In the genomic region with DNA sequence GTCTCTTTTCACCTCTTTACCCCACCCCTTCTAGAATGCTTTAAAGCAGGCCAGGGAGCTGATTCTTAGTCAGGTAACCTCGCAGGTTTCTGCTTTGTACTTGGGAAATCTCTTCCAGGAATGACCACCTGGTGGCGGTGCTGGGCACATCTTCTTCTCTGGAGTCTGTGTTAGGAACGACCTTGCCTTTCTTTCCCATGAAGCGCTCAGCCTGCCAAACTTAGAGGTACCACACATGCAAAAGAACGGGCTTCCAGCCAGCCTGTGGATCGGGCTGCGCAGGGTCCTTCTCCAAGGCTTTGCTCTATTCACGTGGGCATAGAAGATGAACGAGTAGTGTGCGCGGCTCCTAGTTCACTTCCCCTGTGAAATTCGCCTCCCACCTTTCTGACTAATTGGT, we compare ENCODE assay signal across 8 mouse cellular contexts.
DNase-seq lines count a peak whose midpoint lies in the region; TF ChIP-seq lines count a peak whose summit lies in the region.

No protein-coding gene starts in this region.

- TF ChIP-seq POLR2A in ES-Bruce4 (IDR thresholded peaks at IDR 0.05; ENCODE audit: insufficient read depth, low read length): no peak

- H3K9me3 ChIP-seq in ES-Bruce4 (replicated peaks; ENCODE audit: control insufficient read depth, insufficient read depth, low read length, poor library complexity, severe bottlenecking): no peaks in the 10 kb centered on the region

- peak; percentile 51 for TF ChIP-seq CTCF in ES-Bruce4 (IDR thresholded peaks at IDR 0.05; ENCODE audit: low read depth, low read length)

- peak; percentile 31 to 76 for DNase-seq in adrenal gland, adult (ENCODE audit: inconsistent age in 2 of 2, low spot score in 1 of 2)
- peak; percentile 52 for DNase-seq in embryo, embryonic 9.5 days (ENCODE audit: extremely low spot score)
- peak; percentile 38 to 61 for DNase-seq in heart, postnatal 14 days
- DNase-seq in layer of hippocampus, adult 9-10 months (ENCODE audit: low spot score): peak; percentile 36
- DNase-seq in mesoderm, embryonic 11.5 days (ENCODE audit: low read depth, low spot score): peak; percentile 59
- DNase-seq in right cerebral cortex, postnatal 4 days: peak; percentile 84
- DNase-seq in thymus, adult 18-20 months: no peak

- H3K4me1 ChIP-seq in ES-Bruce4 (ENCODE audit: control insufficient read depth, insufficient read depth, low read length): no peaks in the 10 kb centered on the region

- H3K36me3 ChIP-seq in ES-Bruce4 (ENCODE audit: control insufficient read depth, insufficient read depth, low read length, poor library complexity, severe bottlenecking): no peaks in the 10 kb centered on the region

- H3K4me3 ChIP-seq in ES-Bruce4 (ENCODE audit: low read depth, low read length): no peak overlapping the region

- no peak overlapping the region for H3K9ac ChIP-seq in ES-Bruce4 (ENCODE audit: low read depth, poor library complexity, severe bottlenecking)

- H3K27ac ChIP-seq in ES-Bruce4 (ENCODE audit: insufficient read depth, low read length): no peak overlapping the region

- no peak for TF ChIP-seq EP300 in ES-Bruce4 (IDR thresholded peaks at IDR 0.05; ENCODE audit: insufficient read depth, low read depth, low read length)

- peaks cover 2% of the 10 kb centered on the region for H3K27me3 ChIP-seq in ES-Bruce4 (ENCODE audit: control insufficient read depth, insufficient read depth, low read length, poor library complexity, severe bottlenecking)

- intact Hi-C loops in heart, postnatal 14 days (cut with DNase I): loop anchor here (10.0 kb wide), 1 partner anchor 257 kb away; no protein-coding TSS in a partner anchor

Comparison
In these comparisons a context has a peak if more than half of its experiments do, and no peak if none do; other contexts are left out.
1. DNase-seq: peak in adrenal gland, adult (2 of 2), embryo, embryonic 9.5 days (single experiment), heart, postnatal 14 days (2 of 2), layer of hippocampus, adult 9-10 months (single experiment), mesoderm, embryonic 11.5 days (single experiment) and right cerebral cortex, postnatal 4 days (single experiment); none in thymus, adult 18-20 months (0 of 2).